Mouse (Mus musculus) layer of hippocampus, adult 18-20 months (tissue): ENCODE data around the gene Axdnd1. TPM values are rescaled to one million over a fixed set of nuclear protein-coding genes. Genes with fewer than 3 reads are reported as not detected.
"Not testable (repeated sequence)": the region's sequence is repeated elsewhere in the genome, so short reads cannot be mapped to it uniquely, and the experiment has no call there.

Source experiments
- DNase-seq, 2 experiments: peaks; one replicate each; pipeline ENCODE4 v3.0.0; 2022; ENCODE audit warnings: low spot score in 2 of 2
- total RNA-seq, 2 experiments: library from RNA; stranded (reverse); gene quantifications; 2 replicates each; pipeline ENCODE4 v1.2.3; 2021

Axdnd1 gene
- total RNA-seq, 2 experiments from 2014 or later: 0.50 to 1.2 TPM

DNA sequence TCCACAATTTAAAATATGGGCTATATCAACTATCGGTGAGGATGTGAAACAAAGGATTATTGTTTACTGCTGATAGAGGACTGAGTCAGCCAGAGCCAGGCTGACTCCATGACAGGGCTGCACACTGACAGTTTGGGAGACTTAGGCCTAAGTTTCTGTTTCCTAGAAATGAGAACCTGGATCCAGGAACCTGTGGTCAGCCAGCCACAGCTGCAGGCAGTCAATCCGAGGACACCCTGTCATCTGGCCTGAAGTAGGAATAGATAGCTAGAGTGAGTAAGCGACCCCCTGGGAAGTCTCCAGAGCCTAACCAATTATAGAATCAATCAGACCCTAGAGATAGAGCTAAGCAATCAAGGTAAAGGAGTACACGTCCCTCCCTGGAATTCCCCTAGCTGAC, 76.5 kb downstream of the Axdnd1 start:
- no peak for DNase-seq

DNA sequence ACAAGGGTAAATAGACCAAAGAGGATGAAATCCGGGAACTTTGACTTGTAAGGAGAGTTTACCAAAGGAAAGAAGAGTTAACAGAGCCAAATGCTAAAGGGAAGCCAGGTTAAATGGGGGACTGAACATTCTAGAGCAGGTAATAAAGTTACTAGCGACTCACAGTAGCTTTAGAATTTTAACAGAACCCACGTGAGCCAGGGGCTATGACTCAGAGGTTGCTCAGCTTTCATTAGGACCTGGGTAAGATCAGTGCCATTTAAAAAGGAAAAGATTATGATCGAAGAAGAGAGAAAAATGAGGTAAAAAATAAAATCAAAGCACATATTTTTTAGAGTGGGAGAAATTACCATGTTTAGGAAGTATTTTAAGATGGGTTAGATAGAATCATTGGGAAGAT, 80.1 kb downstream of the Axdnd1 start:
- no peak for DNase-seq

DNA sequence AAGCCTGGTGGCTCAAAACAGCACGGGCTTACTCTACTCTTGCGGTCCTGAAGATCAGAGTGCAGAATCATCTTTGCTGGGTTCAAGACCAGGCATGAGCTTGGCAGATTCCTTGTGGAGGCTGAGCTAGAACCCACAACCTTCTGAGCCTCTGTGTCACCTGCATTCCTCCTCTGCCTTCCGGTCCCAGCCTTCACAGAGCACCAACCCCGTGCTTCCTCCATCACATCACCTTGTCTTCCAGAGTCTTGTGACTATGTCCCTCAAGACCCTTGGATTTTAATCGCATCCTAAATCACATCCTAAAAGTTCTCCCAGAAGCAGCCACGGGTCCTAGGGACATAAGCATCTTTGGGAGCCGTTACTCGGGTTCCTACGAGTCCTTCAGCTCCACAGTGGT, 97.8 kb downstream of the Axdnd1 start:
- DNase-seq: no peak

DNA sequence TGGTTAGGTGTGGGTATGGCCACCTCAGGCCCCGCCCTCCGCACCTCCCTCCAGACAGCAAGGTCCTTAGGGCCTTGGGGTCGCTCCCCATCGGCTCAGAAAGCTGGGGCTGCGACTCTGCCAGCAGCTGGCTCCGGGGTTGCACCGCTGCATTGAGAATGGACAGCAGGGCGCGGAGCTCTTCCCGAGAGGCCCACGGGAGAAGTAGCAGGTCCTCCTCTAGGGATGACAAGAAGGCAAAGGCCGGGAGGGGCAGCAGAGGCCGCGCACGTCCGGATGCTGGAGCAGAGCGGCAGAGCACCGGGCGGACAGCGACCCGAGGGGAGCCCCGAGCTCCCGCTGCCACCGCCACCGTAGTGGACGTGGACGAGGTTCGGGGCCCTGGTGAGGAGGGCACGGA, 110.3 kb downstream of the Axdnd1 start, which contains the start of gene Nphs2:
Nphs2 (plus strand) TSS at position 98 of the 400 bp plus-strand sequence.
- DNase-seq: no peak

DNA sequence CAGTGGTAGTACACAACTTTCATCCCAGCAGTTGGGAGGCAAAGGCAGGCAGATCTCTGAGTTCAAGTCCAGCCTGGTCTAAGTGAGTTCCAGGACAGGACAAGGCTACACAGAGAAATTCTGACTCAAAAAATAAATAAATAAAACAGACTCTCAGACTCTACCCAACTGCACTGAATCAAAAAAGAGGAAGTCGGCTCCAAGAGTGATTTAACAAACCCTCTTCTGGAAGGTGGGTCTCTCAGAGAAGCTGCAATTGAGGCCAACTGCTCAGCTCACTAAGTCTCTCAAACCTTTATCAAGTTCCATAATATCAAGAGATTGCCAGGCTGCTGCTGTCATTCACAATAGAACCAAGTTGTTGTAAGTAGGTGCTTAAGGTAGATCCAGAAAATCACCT, 112.4 kb downstream of the Axdnd1 start:
- DNase-seq: no peak

DNA sequence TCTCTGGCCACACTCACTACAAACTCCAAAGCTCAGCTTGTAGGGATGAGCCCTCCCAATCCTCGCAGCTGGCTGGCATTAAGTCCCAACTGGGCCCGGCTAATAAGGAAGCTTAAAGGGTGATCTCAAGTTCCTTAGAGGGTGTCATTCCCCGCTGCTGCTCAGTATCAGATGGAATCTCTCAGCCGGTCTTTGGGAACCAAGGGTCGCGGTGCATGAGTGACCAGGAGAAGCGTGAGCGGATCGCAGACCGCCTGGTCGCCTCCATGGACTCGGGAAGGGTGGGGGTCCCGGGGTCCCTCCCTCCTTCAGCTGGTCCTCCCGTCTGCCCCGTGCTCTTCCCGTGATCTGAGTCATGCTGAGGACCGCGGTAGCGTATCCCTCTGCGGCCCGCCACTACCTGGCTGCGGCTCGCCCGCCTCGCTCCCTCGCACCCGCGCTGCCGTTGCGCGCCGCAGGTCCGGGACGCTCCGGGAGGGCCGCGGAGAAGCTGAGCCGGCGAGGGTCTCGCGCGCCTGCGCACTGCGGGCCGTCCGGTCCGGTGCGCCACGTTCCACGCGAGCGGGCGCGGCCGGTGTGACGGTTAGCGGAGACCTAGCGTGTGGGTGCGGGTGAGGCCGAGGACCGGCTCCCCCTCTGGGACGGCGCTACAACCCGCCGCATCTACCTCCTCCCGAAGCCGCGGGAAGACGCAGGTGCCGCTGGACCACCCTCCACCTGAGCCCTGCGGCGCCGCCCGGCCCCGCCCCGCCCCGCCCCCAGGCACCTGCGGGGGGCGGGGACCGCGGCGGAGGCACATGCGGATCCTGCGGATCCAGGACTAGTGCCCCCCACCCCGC, 117.8 kb downstream of the Axdnd1 start, which contains the start of gene Tdrd5:
Tdrd5 (minus strand) TSS at position 754 of the 839 bp plus-strand sequence.
- peak; percentile 30 to 63 for DNase-seq

DNA sequence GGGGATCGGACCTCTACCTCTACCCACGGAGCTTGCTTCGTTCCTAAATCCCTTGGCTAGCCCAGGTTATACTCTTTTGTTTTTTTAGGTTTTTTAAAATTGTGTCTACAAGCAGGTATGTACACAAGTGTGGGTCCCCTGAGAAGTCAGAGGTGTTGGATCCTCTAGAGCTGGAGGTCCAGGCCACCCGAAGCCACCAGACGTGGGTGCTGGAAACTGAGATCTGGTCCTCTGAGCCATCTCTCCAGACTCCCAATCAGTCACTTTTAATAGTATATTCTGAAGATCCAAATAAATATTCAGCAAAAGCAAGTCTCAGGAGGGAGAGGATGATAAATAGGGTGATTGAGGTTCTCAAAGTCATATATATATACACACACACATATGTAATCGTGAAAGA, 130.9 kb downstream of the Axdnd1 start:
- DNase-seq: no peak

DNA sequence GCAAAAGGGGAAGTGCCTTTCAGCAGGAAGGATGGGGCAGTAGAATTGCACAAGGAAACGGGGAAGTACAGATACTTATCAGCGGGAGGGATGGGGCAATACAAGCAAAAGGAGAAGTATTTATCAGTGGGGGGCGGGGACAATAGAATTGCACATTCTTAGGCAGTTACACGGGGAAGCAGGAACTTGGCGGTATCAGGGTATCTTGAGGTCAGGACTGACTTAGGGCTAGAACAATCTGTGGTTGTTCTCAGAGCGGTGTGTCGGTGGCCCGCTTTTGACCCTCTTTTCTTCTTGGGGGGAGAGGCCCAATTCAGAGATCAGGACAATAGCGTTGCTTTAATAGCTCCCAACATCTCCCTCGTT, 131.8 kb downstream of the Axdnd1 start:
- DNase-seq: not testable (repeated sequence)

DNA sequence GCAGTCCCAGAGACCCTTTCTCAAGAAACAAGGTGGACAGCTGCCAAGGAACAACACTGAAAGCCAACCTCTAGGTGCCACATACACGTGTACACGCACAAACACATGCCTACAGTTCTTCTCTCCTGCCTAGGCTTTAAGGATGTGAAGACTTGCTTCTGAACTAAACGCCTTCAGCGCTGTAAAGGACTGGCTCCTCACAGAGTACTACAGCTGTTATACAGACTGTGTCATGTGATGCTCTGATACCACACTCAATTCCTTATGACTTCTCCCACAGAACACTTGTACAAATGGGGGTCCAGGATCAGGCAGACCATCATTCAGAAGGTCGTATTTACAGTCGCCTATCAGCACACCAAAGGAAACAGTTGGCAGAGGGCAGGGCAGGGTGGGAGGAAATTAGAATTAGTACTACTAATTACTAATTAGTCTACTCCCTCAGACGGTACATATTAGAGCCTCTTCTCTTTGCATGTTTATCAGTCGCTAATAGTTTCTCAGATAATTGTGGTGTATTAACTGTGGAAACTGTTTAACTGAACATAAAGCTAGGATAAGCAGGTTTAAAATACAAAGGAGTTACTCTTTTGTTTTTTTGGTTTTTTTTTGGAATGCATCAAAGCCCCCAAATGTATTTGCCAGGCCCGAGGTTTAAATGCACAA, 132.3 kb downstream of the Axdnd1 start:
- no peak for DNase-seq

DNA sequence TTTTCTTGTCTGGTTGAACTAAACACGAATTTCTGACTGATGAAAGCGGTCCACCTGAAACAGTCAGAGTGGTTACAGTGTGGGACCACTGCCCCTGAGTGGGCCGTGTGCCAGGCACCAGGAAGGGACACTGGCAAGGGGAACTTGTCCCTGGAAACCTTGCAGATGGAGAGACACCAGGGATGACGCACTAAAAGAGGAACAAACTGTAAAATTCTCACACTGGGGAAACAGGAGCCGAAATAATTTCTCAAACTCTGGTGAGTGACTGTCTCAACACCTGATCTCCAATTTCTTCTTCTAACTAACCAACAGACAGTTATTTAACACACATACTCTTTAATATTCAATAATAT, 135.4 kb downstream of the Axdnd1 start:
- DNase-seq: peak in 1 of 2 experiments; percentile 20

DNA sequence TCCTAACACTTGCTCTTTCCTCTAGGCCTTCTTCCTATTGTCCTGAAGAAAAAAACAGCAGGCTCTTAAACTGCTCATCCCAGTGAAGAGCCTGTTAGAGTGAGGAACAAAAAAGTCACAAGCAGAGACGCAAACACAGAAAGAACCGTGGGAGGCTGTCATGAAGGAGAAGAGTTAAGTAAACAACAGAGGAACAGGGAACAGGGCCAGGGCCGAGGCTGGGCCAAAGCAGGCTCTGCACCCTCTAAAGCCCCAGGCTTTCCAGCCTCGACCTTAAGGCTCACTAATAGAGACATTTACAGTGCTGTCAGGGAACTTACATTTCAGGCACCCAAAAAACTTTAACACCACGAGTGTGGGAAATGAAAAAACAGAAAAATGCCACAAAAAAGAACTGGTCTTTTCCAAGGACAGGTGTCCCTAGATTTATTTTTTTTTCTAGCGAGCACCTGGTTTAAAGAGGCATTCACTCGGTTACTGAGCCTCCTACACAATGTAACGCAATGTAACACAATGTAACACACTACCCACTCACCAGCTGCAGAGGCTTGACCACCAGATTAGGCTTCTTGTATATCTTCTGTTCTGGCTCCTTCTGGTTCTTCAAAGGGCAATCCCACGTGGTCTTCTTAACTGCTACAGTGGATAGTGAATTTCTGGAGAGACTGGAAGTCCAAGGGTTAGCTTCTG, 136.0 kb downstream of the Axdnd1 start:
- peak in 1 of 2 experiments; percentile 74 for DNase-seq

DNA sequence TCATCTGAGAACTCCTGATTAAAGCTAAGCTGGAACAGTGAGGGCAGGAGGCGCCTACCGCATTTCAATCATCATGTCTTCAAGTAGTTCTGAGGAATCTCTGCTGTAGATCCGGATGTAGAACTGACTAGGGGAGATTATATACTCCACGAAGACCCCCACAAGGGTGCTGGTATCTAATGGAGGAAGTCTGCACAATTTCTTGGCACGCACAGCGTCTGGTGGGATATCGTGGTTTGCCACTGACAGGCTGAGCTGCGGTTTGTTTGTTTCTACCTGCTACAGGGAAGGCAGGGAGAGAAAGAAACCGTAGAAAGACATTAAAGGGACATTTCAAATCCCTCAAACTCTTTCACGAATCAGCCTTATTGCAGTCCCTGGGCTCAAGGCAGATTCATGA, 136.8 kb downstream of the Axdnd1 start:
- no peak for DNase-seq

DNA sequence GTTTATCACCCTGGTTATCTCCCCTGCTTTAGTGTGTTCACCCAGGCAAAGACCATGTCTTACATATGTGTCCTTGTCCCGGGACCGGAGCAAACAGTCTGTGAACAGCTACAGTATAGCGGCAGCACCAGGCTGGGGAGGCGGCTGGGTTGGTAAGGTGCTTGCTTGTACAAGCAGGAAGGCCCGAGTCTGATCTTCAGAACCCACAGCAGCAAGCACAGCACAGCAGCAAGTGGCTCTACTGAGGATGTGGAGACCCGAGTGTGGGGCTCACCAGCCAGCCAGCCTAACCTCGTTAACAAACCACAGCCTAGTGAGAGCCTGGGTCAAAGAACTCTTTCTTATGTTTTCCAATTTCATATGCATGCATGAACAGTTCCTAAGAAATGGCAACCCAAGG, 140.8 kb downstream of the Axdnd1 start:
- DNase-seq: no peak

DNA sequence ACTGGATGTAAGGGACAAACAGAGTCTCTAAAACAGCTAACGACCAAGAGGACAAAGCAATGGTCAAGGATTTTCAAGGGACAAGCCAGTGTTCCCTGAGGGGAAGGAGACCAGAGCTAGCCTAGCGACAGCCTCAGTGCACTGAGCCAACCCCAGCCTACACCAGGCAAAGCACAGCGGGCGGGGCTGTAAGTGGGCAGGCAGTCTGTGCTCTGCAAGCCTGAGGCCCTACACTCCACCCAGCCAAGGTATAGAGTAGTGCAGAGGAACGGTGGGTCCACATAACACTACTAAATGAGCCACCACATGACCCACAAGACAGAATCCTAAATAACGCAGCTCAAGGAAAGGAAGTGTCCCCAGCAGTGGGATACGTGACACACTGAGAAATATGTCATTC, 147.3 kb downstream of the Axdnd1 start:
- no peak for DNase-seq

Other genes starting within 250 kb of the Axdnd1 start
- gene Fam163a, start 216.1 kb downstream of the Axdnd1 start, total RNA-seq: 10 to 100 TPM; 13.6 to 14.1 TPM
- 1 to 10 TPM; 4.4 to 5.7 TPM for gene Tdrd5, start 117.5 kb downstream of the Axdnd1 start, total RNA-seq
- under 1 TPM in 1 of 2 experiments, not detected in 1; 0.13 TPM for gene Nphs2, start 110.4 kb downstream of the Axdnd1 start, total RNA-seq
- gene Gm2000, start 55.1 kb downstream of the Axdnd1 start, total RNA-seq: 100 to 1,000 TPM; 341 to 368 TPM
- 10 to 100 TPM; 49.0 to 58.6 TPM for gene Soat1, start 53.2 kb upstream of the Axdnd1 start, total RNA-seq
- 10 to 100 TPM; 41.8 to 42.1 TPM for gene Gm10031, start 102.9 kb upstream of the Axdnd1 start, total RNA-seq
- gene Abl2, start 137.6 kb upstream of the Axdnd1 start, total RNA-seq: 10 to 100 TPM; 83.1 to 89.9 TPM